Comparison of ENCODE assay signal across 8 mouse cellular contexts in the genomic region with DNA sequence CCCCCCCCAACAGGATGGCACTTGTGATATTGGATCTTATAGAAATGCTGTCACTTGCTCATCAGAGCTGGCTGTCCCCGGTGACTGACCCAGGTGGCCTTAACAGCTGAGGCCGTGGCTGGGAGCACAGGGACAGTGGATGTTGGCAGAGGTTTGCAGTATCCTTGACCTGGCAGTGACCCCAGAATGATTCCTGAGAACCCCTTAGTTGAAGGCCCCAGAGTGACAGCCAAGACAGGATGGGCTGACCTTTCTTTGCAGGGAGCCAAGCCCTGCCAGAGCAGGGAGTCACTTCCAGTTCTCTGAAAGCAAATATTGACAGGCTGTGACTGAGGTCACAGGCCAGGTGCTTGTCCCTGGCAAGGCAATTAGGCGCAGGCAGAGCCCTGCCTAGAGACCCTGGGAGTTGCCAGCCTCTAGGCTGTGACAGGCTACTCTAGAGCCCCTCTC. TPM values are rescaled to one million over a fixed set of nuclear protein-coding genes. Genes with fewer than 3 reads are reported as not detected.
DNase-seq lines count a peak whose midpoint lies in the region; ATAC-seq lines count a peak whose summit lies in the region.
"Had no signal": no experiment of that assay in that cellular context is flagged by ENCODE, and none has a peak within 500 bp of the region (broad histone marks: within the 10 kb centered on the region; RNA-seq: fewer than 3 reads in every experiment).

No protein-coding gene starts in this region.

- ATAC-seq in inflammation-experienced regulatory T-cells, adult 6 months = no peak

- peak; percentile 48 to 66 for DNase-seq in lung, adult 18-20 months
- DNase-seq in lung, postnatal 4 days = no peak
- peak; percentile 42 for DNase-seq in adrenal gland, postnatal 25 days
- peak; percentile 88 for DNase-seq in gastrocnemius, postnatal 25 days
- peak; percentile 46 for DNase-seq in lung, postnatal 36 days
- no peak for DNase-seq in kidney, postnatal 14 days

RNA-seq across cellular contexts. Expression of a gene that starts 29.5 kb away (rescaled TPM):
- total RNA-seq in adrenal gland, postnatal 25 days (2021) = 50.1 and 52.9 TPM in 2 replicates
- total RNA-seq in gastrocnemius, postnatal 25 days (2021) = 10 to 100 TPM; 18.2 to 19.0 TPM
- polyA plus RNA-seq in inflammation-experienced regulatory T-cells, adult 6 months (2017; shearing (Covaris generic)) = 10 to 100 TPM; 10.8 to 11.7 (median 11.1) TPM

RNA-seq across cellular contexts. Expression of a gene that starts 29.7 kb away (rescaled TPM):
- 5.2 TPM in 2 replicates for total RNA-seq in adrenal gland, postnatal 25 days (2021)
- under 1 TPM; 0.26 to 0.40 TPM for total RNA-seq in gastrocnemius, postnatal 25 days (2021)
- 1 to 10 TPM; 3.8 to 9.1 (median 5.0) TPM for polyA plus RNA-seq in inflammation-experienced regulatory T-cells, adult 6 months (2017; shearing (Covaris generic))
- total RNA-seq: hematopoietic stem cell, adult 5-6 weeks had no signal

Comparison
In these comparisons a context has a peak if more than half of its experiments do, and no peak if none do; other contexts are left out.
1. DNase-seq: peak in lung, adult 18-20 months (2 of 2), adrenal gland, postnatal 25 days (single experiment), gastrocnemius, postnatal 25 days (single experiment) and lung, postnatal 36 days (single experiment); none in lung, postnatal 4 days (0 of 2) and kidney, postnatal 14 days (single experiment).